Mouse (Mus musculus) thymus, postnatal 4 days (tissue): ENCODE measurements around the gene Ccdc162.
"Not testable (repeated sequence)": the region's sequence is repeated elsewhere in the genome, so short reads cannot be mapped to it uniquely, and the experiment has no call there.

Source experiments
- DNase-seq: peaks from one replicate; pipeline ENCODE4 v3.0.0; 2021

Ccdc162 gene

DNA sequence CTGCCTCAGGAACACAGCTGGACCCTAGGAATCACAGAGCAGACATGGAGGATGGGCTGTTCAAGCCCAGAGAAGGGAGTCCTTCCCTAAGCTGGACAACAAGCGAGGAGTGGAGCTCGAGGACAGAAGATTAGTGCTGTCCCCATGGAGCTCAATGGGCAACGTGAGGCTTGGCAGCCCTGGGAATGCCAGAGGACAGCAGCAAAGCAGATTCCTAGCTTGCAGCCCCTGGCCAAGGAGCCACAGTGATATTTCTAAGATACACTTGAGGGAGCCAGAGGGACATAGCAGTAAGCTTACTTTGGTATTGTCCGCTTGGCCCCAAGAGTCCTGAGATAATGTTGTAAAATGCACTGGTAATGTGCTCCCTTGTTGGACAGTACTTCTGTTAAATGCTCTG, 25.5 kb downstream of the Ccdc162 start:
- DNase-seq = no peak

DNA sequence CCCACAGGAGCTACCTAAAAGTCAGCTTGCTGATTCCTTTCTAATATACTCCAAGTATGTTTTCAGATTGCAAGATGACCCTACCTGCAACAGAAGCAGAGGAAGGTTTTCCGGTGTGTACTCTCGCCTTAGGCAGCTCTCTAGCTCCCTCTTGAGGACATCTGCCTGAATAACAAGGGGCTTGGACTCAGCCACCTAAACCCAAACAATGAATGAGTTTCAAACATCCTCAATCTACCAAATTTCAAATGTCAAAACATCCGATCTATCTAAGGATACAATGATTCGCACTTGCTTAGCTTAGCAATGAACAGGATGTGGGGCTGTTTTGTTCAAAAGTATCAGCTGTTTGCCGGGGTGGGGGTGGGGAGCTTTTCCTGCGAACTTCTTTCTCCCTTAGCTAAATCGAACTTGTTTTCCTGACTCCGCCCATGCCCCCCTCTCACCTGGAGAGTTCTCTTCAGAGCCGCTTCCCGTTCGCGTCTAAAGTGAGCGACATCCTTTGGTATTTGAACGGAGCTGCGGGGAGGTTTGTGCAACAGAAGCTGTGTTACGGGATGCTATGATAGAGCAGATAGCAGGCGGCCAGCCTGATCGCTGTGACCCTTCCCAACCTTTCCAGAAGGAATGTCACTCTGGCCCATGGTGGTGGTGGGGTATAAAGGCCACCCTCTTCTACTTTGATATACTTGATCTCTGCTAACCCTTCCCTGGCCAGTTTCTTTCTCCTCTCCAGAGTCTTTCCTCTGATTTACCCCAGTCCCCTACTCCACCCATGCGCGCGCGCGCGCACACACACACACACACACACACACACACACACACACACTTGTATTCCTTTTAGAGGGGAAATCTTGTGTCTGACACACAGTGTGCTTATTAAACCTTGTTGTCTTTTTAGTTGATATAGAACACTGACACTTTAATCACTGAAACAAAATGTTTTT, 26.2 kb downstream of the Ccdc162 start:
- DNase-seq = peak; percentile 82

DNA sequence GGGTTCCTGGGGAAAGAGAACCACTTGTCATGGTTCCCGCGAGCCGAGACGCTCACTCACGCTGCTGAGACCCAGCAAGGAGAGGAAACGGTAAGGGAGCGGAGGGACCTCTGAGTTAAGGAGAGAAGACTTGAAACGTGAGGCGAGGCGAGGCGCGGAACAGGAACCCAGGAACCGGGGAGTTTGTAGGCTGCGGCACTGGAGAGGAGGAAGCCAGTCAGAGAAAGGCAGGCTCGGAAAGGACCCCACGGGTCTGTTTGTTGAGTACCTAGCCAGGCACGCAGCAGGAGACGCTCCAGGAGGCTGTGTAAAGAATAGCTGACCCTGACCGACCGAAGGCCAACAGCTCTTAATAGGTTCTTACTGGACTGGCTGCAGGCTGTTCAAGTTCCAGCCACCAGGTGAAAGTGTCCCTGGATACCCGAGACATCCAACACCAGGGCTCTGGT, 31.9 kb downstream of the Ccdc162 start:
- DNase-seq = peak; percentile 47

DNA sequence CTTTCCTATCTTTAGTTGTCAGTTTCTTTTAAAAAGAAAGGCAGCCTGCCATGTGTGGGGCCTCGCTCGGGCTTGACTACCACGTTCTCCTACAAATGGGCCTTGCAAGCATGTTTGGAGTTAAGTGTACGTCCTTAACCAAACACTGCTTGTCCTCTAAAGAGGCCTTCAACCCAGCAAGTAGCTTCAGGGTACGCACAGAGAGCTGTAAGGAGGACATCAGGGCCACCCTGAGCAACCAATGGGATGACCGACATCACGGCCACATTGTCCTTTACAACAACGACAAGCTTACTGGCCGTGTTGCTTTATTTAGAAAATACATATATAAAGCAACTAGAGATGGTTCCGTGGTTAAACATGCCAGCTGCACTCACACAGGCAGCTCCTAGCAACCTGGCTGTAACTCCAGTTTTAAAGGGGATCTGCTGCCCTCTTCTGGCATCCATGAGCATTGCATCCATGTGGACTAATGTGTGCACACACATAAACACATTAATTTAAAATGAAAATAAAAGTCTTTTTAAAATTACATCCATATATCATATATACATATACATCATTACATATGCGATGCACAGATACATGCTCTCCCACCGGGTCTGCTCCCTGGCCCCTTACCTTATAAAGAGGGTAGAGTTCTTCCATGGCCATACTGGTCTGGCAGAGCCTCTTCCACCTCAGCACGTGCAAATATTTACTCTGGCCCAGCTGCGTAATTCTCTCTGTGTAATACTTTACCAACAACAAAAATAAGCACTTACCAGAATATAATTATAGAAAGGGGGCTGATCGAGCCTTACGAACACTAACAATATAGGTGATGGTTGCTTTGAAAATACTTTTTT, 33.7 kb downstream of the Ccdc162 start:
- peak; percentile 94 for DNase-seq

DNA sequence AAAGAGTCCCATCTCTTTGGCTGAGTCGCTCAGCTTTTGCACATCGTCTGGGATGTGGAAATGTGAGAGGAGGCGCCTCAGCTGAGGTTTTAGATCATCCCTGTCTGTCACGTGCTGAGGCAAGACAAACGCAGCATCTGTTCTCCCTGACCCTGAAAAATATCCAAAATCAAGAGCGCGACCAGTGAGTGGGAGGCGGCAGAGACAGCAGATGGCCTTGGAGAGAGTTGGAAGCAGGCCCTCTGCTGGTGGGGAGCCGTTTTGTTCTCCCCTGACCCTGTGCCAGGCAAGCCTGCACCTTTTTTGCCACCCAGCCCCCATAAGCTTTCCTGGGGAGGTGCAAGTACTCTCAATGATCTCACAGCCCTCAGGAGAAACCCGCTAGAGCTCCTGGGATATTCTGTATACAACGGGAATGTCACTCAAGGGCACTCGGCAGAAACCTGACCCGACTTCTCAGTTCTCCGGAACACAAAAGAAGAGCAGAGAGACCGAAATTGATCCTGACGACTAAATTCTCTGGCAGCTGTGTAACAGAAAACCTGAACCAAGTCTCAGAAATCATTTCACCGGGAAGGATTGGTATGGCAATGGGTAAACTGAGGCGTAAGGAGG, 37.6 kb downstream of the Ccdc162 start:
- peak; percentile 84 for DNase-seq

DNA sequence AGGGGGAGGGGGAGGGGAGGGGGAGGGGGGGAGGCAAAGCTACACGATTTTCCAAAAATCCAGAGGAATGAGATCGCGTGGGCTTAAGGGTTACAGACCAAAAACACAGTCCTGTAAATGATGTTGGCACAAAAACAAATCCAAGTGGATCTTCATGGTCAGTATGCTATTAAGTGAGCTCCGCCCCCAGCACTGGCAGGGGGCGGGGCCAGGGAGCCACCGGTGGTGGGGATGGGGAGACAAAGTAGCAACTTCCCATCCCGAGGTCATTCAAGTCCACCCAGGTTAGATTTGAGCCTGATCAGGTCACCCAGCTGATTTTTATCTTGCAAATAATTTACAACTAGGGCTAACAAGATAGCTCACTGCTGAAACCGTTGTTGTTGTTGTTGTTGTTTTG, 39.0 kb downstream of the Ccdc162 start:
- DNase-seq = no peak

DNA sequence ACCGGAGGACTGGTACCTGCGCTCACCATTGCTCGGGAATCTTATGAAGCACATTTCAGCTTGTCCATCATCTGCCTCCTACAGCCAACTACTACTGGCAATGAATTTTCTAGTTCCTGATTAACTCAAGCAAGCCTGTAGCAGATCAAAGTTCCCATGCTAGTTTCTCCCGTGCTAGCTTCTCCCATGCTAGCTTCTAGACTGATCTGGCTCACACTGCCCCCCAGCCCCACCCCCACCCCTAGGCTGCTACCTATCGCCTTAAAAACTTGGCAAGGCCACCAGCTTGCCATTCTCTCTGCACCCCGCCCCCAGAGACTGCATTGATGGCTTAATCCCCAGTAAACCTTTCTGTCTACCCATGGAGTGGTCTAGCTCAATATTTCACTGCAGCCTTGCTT, 39.8 kb downstream of the Ccdc162 start:
- no peak for DNase-seq

DNA sequence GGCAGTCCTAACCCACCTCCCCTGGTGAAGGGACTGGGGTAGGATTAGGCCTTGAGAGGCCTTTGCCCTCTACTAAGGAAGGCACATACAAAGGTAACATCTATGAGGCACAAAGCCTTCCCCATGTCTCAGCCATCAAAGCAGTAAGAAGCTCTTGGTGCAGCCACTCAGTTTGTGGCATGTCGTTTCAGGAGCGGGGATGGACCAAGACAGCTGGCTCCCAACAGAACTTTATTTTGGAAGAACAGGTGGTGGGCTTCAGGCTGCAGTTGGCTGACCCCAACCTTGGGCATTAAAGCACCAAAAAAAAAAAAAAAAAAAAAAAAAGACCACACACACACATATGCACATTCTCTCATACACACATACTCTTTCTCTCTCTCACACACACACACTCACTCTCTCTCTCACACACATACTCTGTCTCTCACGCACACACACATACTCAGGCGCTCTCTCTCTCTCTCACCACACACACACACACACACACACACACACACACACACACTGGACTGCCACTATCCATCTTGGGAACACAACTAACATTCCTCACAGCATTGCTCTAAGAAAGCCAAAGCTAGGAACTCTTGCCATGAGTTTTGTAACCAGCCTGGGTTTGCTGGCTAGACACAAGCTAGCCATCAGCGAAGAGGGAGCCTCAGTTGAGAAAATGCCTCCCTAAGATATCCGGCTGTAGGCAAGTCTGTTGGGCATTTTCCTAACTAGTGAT, 40.4 kb downstream of the Ccdc162 start:
- no peak for DNase-seq

DNA sequence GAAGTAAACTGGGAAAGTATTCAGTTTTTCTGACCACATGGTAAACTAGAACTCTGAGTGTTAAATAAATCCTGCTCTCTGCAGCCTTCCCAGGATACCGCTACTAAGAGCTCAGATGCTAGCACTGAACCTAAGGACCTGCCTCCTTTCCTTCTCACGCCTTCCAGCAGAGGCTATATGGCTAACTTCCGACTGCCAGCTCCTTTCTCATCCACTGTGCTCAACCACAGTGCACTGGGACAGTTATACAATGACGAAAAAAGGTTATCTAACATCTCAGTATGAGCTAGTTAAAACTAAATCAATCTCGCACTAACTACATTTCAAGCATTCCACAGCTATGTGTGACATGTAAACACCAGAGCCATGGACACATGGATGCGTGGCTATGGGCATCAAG, 41.2 kb downstream of the Ccdc162 start:
- no peak for DNase-seq

DNA sequence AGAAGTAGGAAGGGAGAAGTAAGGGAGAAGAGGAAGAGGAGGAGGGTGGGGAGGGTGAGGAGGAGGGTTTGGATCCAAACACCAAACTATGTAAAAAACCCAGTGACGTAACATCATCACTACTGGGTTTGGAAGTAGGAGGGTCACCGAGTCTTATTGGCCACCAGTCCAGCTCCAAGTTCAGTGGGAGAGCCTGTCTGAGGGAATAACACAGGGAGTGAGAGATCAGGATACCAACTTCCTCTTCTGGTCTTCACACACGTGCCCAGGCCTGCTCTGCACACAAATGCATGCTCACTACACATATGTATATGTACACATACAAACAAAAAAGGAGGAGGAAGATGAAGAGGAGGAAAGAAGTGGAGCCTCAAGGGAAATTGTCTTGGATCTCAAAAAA, 42.1 kb downstream of the Ccdc162 start:
- DNase-seq = no peak

DNA sequence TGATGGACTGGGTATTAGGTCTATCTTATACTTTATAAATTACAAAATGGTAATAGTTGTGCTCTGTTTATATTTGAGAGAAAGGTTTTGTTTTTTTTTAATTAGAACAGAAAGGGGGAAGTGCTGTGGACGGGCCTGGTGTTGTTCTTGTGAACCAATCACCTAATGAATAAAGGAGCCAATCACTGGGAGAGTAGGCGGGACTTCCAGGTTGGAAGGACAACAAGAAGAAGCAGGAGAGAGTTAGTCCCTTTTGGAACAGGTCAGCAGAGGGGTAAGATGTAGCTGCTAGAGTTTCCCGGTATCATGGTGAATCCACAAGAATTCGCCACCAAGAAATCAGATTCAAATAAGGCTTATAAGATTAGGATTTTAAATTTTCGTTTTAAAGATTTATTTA, 46.2 kb downstream of the Ccdc162 start:
- DNase-seq = no peak

DNA sequence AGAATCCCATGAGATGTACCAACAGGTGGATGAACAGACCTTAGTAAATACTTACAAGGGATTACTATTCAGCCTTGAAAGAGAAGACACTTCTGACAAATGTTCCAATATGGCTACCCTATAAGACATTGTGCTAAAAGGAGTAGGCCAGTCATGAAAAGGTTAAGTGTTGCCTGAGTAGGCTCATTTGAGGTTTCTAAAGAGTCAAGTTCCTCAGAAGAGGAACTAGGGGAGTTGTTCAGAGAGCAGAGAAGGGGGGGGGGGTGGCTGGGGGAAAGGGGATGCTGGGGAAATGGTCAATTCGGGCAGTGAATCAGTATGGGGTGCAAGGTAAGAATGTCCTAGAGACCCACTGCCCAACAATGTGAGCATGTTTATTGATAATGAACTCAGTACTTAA, 50.9 kb downstream of the Ccdc162 start:
- DNase-seq = no peak

DNA sequence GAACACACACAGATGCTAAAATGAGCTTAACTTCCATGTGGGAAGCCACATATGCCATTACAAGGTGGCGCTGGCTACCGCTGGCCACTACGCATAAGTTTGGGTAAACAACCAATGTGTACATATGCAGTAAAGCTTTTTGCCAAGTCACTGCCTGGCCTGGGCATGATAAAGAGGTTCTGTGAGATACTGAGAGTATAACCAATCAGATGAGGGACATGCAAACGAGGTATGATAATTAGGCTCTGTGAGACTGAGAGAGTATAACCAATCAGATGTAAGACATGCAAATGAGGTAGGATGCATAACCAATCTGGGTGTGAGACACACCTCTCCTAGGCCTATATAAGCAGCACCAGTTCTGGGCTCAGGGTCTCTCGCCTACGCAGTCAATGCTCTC, 56.8 kb downstream of the Ccdc162 start:
- DNase-seq = not testable (repeated sequence)

DNA sequence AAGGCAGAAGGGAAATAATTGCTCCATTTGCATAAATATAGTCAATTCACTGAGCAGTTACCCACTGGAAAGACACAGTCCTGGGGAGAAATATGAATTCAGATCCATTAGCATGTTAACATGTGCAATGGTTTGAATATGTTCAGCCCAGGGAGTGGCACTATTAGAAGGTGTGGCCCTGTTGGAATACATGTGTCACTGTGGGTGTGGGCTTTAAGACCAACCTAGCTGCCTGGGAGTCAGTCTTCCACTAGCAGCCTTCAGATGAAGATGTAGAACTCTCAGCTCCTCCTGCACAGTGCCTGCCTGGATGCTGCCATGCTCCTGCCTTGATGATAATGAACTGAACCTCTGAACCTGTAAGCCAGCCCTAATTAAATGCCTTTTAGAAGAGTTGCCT, 60.8 kb downstream of the Ccdc162 start:
- DNase-seq = not testable (repeated sequence)

DNA sequence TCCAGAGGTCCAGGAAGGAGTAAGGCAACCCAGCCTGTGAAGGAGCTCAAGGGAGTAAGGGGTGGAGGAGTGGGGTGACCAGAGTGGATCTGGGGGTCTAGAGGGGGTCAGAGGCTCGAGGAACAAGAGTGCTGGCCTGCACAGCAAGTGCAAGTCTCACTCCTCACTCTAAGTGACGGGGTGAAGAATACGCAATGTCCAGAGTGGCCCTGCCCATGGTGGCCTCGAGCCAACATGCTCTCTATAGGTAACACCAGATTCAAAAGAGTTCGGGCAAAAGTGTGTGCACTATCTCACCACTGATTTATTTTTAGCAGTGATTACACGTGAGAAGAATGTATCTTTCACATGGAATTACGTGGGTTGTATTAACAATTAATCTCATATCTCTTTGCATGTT, 63.4 kb downstream of the Ccdc162 start:
- DNase-seq = no peak

DNA sequence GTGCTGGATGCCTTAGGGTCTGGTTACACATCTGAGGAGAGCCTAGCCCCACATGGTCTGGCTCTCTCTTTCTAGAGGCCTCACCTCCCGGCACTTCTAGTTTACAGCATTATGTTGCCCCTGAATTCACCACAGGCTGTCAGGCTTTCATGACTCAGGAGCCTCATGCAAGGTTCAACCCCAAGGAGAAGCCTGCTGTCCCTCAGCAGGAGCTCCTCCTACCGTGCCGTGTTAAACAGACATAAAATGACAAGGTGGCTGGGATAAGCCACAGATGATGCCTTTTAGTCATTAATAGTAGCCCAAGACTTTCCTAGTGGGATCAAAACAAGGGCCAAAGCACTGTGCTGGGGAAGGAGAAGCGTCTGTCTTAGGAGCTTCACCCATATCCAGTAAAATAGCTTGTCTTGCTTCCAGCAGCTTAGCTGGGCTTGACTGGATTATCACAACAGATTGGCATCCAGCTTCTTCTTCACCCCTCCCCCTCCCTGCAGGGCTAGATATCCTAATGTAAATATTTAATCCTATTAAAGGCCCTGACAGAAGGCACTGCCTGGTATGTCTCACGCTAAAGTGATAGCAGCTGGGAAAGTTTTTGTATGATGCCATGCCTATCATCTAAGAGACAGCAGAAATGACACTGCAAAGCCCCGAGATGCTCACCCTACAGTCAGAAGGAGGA, 64.2 kb downstream of the Ccdc162 start:
- DNase-seq = no peak

DNA sequence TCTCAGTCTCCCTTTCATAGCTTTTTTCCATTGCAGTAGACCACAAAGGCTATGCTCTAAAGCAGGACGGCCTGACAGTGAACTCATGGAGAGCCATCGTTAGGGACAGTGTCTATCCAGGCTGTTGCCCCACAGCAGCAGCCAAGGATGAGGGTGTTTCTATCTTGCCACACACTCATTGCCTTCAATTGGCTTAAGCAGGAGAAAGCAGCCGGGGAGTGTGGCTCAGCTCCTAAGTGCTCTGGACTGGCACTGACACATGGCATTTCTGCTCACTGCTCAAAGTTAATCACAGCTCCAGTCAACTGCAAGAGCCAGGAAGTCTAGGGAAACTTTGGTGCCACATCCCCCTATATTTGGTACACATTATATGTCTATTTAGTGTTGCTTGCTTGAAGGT, 64.9 kb downstream of the Ccdc162 start:
- no peak for DNase-seq

DNA sequence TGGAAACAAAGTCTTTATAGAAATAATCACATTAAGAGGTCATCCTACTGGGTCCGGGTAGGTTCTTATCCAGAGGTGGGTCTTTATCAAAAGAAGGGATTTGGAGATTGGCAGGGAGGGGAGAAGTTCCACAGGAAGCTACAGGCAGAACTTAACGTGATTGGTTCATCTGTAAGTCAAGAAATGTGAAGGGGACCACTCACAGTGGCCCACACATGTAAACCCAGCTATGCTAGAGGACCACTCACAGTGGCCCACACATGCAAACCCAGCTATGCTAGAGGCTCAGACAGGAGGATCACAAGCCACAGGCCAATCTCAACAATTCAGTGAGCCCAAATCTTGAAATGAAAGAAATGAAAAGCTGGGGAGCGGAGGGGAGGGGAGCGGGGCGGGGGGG, 67.2 kb downstream of the Ccdc162 start:
- DNase-seq = no peak

DNA sequence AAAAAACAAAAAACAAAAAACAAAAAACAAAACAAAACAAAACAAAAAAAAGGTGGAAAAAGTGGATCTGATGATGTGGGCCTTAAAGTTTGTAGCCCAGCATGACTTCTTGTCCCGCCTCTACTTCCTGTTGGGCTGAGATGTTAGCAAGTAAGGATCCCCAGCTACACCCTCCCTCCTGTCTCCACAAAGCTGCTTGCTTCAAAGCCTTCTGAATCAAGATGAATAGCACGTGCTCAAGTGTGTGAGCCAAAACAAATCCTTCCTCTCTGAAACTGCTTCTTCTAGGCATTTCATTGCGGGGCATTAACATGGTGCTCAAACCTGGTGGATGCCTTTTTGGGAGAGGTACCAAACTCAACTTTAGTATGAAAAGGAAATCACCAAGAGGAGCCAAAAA, 77.7 kb downstream of the Ccdc162 start:
- no peak for DNase-seq

DNA sequence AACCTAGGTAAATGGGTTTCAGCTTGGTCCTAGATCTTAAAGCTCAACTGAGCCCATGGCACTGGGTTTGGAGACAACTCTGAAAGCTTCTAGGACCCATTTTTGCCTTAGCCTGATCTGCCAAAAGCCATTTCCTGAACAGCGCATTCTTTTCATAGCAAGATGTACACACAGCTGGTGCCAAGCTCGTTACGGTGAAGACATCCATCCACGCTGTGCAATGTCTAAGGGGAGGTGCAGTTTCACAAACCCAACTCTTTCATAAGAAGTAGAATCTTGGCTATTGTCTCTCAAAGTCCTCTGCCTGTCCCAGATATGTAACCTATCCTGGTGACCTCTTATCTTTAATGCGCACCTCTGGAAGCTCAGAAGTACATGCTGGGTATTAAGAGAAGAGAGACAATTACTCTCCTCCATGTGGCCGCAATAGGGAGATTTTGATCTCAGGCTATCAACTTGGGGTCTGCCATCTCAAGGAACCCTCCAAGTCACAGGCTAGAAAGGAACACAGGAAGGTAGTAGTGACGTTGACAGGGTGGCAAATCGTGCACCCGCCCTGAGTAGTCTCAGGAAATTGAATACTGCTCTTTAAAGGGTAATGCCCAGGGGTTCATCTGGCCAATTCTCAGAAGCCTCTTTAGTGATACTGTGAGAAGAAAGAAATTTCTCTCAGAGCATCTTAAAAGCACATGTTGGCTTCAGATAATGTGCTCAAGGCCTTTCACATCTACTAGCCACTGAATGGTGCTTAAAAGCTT, 81.0 kb downstream of the Ccdc162 start:
- DNase-seq = peak; percentile 50

DNA sequence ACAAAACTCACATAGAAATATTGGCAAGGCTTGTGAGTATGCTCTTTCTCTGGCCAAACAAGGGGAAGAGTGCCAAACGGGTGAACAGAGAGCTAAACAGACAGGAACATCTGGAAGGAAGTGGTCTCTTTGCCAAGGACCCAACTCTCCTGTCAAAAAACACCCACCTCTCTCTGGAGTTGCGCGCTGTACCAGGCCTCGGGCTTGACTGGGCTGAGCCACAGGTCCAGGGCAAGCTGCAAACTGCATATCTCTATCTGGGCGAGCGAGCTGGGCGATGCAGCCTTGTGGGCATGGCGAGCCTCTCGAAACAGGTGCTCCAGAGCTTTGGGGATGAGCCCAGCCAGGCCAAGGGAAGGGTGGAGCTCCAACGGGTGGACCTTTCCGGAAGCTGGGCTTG, 82.6 kb downstream of the Ccdc162 start:
- peak; percentile 60 for DNase-seq
